Mouse (Mus musculus) heart, adult 2 months (tissue): Measurements from ENCODE around the gene Rin3.

Source experiments
- CTCF ChIP-seq: fragments of 200-600 bp; IDR thresholded peaks from 2 replicates; pipeline ENCODE4 v1.8.1; 2022; ENCODE audit warnings: antibody characterized with exemption, mild to moderate bottlenecking, moderate library complexity
- EP300 ChIP-seq: fragments of 200-500 bp; IDR thresholded peaks from 2 replicates; pipeline ENCODE4 v1.6.1; 2011; ENCODE audit warnings: low read depth, low read length, control low read depth; ENCODE audit not compliant: insufficient read depth
- POLR2A ChIP-seq: fragments of 200-500 bp; IDR thresholded peaks from 2 replicates; pipeline ENCODE4 v1.6.1; 2011; ENCODE audit warnings: mild to moderate bottlenecking, low read depth, low read length, control low read depth; ENCODE audit not compliant: insufficient read depth

DNA sequence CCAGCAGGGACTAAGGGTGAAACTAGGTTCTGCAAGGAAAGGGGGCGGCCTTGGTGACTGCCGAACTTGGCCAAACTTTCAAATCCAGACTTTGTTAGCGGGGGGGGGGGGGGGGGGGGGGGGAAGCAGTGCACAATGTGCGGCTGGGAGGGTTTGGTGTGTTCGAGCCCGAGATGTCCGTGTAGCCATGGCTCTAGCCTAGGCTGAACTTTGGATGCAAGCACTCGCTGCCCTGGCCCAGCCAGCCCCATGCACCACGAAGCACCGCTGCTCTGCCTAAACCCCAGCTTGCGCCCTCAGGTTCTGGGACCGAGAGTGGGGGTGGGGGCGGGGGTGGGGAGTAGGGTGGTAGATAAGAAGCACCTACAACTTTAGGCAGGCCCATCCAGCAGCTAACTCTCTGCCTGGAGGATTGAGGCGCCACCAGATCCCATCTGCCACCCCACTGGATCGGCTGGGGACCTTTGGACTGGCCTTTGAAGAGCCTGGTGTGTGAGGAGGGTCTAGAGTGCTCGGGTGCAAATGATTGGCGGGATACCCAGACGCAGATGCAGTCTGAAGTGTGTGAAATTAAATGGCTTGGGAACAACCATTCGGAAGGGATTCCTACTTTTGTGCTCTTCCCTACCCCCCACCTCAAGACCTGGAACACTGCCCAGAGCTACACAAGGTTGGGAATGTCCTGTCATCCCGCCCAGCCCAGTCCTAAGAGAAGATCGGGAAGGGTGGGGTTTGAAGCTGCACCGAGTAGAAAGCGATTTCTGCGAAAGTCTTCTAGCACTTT lies 827 bp downstream of the Rin3 start:
- no peak for TF ChIP-seq CTCF
- TF ChIP-seq POLR2A = peak; percentile 56; the same call in 1 of the 2 replicates
- peak; percentile 56; the same call in 1 of the 2 replicates for TF ChIP-seq EP300
